Mouse (Mus musculus) G1E (cell line): ENCODE data around the gene Il3.

Experiments
- CTCF ChIP-seq: IDR thresholded peaks from 2 replicates; pipeline ENCODE4 v1.5.1; 2012; ENCODE audit warnings: low read depth, low read length, inconsistent platforms, mixed read lengths
- POLR2AphosphoS5 ChIP-seq: IDR thresholded peaks from 2 replicates; pipeline ENCODE4 v1.6.1; 2012; ENCODE audit warnings: low read depth, low read length, inconsistent platforms; ENCODE audit not compliant: insufficient replicate concordance
- TAL1 ChIP-seq: conservative IDR thresholded peaks from 2 replicates; pipeline ENCODE4 v1.6.1; 2012; ENCODE audit warnings: low read depth, low read length, inconsistent platforms, mixed read lengths

DNA sequence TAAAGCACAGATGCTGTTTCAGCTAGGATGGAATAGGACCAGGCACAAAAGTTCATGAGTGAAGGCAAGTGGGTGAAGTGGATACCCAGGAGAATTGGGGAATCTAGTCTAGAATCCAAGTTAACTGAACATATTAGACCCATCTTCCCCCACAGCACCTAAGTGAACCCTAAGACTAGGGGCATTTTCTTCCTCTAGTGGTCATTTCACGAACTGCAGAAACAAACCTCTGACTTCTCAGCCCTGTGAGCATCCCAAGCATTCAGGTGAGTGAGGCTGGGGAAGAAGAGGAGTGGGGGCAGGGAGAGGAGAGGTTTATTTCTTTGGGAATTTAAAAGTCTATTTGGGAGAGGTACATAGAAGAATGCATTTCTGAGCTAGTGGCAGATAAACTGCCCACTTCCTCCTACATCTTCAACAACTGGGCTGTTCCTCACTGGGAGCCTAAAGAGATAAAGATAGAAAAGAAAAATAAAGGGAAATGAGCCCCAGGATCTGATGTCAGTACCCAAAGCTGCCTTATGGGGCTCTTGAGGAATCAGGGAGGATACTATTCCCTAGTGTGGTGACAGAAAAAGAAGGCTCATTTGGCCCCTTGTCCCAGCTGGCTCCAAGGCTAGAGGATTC is 3.6 kb downstream of the Il3 start:
- TF ChIP-seq CTCF (no peak), POLR2AphosphoS5 (no peak), TAL1 (no peak)
